Mouse (Mus musculus) stomach, adult 2 months (tissue): Measurements from ENCODE around the gene Stat5a. TPM values are rescaled to one million over a fixed set of nuclear protein-coding genes. Genes with fewer than 3 reads are reported as not detected.

Experiments used
- polyA plus RNA-seq: library from polyadenylated mRNA; depleted of rRNA; stranded (reverse); fragments of >200 nt; gene quantifications from 2 replicates; pipeline ENCODE4 v1.2.3, GENCODE M21; 2012; rRNA removed

The Stat5a gene
- 12.2 and 12.6 TPM in 2 replicates for polyA plus RNA-seq

GRCm38 (mm10) chr11:100858935-100859578, at the start of gene Stat5a:
TSS of gene Stat5a (plus strand) at chr11:100859351.

GRCm38 (mm10) chr11:100850038-100850777, 8.9 kb upstream of the Stat5a start, which contains the start of gene Stat5b:
TSS of gene Stat5b (minus strand) at chr11:100850724.

Other genes starting within 250 kb of the Stat5a start
- gene Nkiras2, start 240.1 kb upstream of the Stat5a start, polyA plus RNA-seq: 45.0 and 47.0 TPM in 2 replicates
- gene Dnajc7, start 239.2 kb upstream of the Stat5a start, polyA plus RNA-seq: 3.6 and 5.6 TPM in 2 replicates
- 2.3 TPM in 2 replicates for gene Zfp385c, start 166.9 kb upstream of the Stat5a start, polyA plus RNA-seq
- gene Dhx58, start 155.1 kb upstream of the Stat5a start, polyA plus RNA-seq: 2.0 and 5.4 TPM in 2 replicates
- gene Kat2a, start 146.9 kb upstream of the Stat5a start, polyA plus RNA-seq: 20.3 and 20.9 TPM in 2 replicates
- not detected in 2 replicates for gene Hspb9, start 145.5 kb upstream of the Stat5a start, polyA plus RNA-seq
- 128 and 132 TPM in 2 replicates for gene Rab5c, start 121.1 kb upstream of the Stat5a start, polyA plus RNA-seq
- gene Kcnh4, start 99.4 kb upstream of the Stat5a start, polyA plus RNA-seq: not detected in 2 replicates
- gene Hcrt, start 96.4 kb upstream of the Stat5a start, polyA plus RNA-seq: not detected in 2 replicates
- 5.9 and 6.6 TPM in 2 replicates for gene Ghdc, start 88.4 kb upstream of the Stat5a start, polyA plus RNA-seq
- 7.1 and 7.4 TPM in 2 replicates for gene Stat5b, start 8.6 kb upstream of the Stat5a start, polyA plus RNA-seq
- gene Stat3, start 80.2 kb downstream of the Stat5a start, polyA plus RNA-seq: 31.8 and 35.5 TPM in 2 replicates
- gene Cavin1, start 111.5 kb downstream of the Stat5a start, polyA plus RNA-seq: 51.6 and 78.4 TPM in 2 replicates
- gene Atp6v0a1, start 150.1 kb downstream of the Stat5a start, polyA plus RNA-seq: 46.3 and 53.1 TPM in 2 replicates
- 19.1 and 22.4 TPM in 2 replicates for gene Naglu, start 210.7 kb downstream of the Stat5a start, polyA plus RNA-seq
- gene Hsd17b1, start 219.1 kb downstream of the Stat5a start, polyA plus RNA-seq: 0.17 and 0.28 TPM in 2 replicates
- gene Coasy, start 223.2 kb downstream of the Stat5a start, polyA plus RNA-seq: 21.0 and 26.1 TPM in 2 replicates
- 30.3 and 32.5 TPM in 2 replicates for gene Mlx, start 227.9 kb downstream of the Stat5a start, polyA plus RNA-seq
- gene Psmc3ip, start 236.1 kb downstream of the Stat5a start, polyA plus RNA-seq: 0.12 and 0.17 TPM in 2 replicates